Mouse (Mus musculus): Measurements from ENCODE around the gene Plxnd1. TPM values are rescaled to one million over a fixed set of nuclear protein-coding genes. Genes with fewer than 3 reads are reported as not detected.

The Plxnd1 gene
- total RNA-seq, 1 experiment from 2014 or later, result 17.6 TPM

GRCm38 (mm10) chr6:115909052-115909451, 85.8 kb downstream of the Plxnd1 start:
- ATAC-seq (replicated peaks; ENCODE audit: insufficient number of reproducible peaks, low FRiP score, low TSS enrichment, poor library complexity, severe bottlenecking), result peak; percentile 64

GRCm38 (mm10) chr6:115908421-115908982, 86.3 kb downstream of the Plxnd1 start:
- peak; percentile 38; the same call in 1 of the 2 replicates for ATAC-seq (replicated peaks; ENCODE audit: insufficient number of reproducible peaks, low FRiP score, low TSS enrichment, poor library complexity, severe bottlenecking)

GRCm38 (mm10) chr6:115906871-115907270, 87.9 kb downstream of the Plxnd1 start:
- no peak for ATAC-seq (replicated peaks; ENCODE audit: insufficient number of reproducible peaks, low FRiP score, low TSS enrichment, poor library complexity, severe bottlenecking)

- no peak for ATAC-seq (replicated peaks; ENCODE audit: insufficient number of reproducible peaks, low FRiP score, low TSS enrichment, poor library complexity, severe bottlenecking)
These were observed 88.3 kb downstream of the Plxnd1 start for GRCm38 (mm10) chr6:115906455-115906854.

- no peak for ATAC-seq (replicated peaks; ENCODE audit: insufficient number of reproducible peaks, low FRiP score, low TSS enrichment, poor library complexity, severe bottlenecking)
These were observed 89.2 kb downstream of the Plxnd1 start for GRCm38 (mm10) chr6:115905568-115905967.

Other genes starting within 250 kb of the Plxnd1 start
- gene Tmem40, start 232.6 kb downstream of the Plxnd1 start, total RNA-seq (2017), result 3.1 to 13.5 TPM in 2 of 3 replicates, not detected in the other
- 0.10 to 0.53 TPM (median 0.19 TPM) in 3 replicates for gene Cand2, start 220.5 kb downstream of the Plxnd1 start, total RNA-seq (2017)
- gene Rpl32, start 186.3 kb downstream of the Plxnd1 start, total RNA-seq (2017), result 1,916 to 2,189 TPM (median 2,052 TPM) in 3 replicates
- gene Efcab12, start 156.6 kb downstream of the Plxnd1 start, total RNA-seq (2017), result not detected in 3 replicates
- gene Mbd4, start 141.6 kb downstream of the Plxnd1 start, total RNA-seq (2017), result 9.7 to 13.3 TPM (median 11.5 TPM) in 3 replicates
- 1.1 to 1.2 TPM (median 1.1 TPM) in 3 replicates for gene Ift122, start 141.5 kb downstream of the Plxnd1 start, total RNA-seq (2017)
- not detected in 3 replicates for gene Rho, start 63.3 kb downstream of the Plxnd1 start, total RNA-seq (2017)
- gene H1foo, start 50.1 kb downstream of the Plxnd1 start, total RNA-seq (2017), result not detected in 3 replicates
- gene Tmcc1, start 198.5 kb upstream of the Plxnd1 start, total RNA-seq (2017), result 102 to 131 TPM (median 105 TPM) in 3 replicates
- gene Washc2, start 213.0 kb upstream of the Plxnd1 start, total RNA-seq (2017), result 68.6 to 93.7 TPM (median 85.6 TPM) in 3 replicates

All from monocyte, adult 5-6 weeks (primary cell).